Mouse (Mus musculus): ENCODE data around the gene Gab2. TPM values are rescaled to one million over a fixed set of nuclear protein-coding genes. Genes with fewer than 3 reads are reported as not detected.

Gab2 gene
- polyA plus RNA-seq, 1 experiment = 9.2 TPM

DNA sequence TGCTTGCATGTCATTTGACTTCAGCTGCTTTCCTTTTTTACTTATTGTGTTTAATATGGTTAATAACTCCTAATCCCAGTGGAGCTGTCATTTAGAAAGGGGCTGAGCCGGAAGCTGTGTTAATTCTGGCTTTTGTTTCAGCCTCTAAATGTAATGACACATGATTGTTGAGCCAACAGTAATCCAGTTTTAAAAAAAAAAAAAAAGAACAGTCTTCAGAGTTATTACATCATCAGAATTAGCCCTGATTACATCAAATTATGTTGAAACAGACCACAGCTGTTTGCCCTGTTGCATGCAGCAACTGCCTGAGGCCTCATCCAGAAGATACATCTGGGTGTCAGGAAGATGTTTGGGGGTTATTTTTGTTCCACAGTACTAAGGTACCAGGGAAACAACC, 6.4 kb upstream of the Gab2 start:
- H3K4me3 ChIP-seq (replicated peaks; ENCODE audit: control insufficient read depth, low read depth, low read length) = no peak overlapping the region
- 51% methylated on average over 1 of the region's 1 CpGs for WGBS
- no peak for TF ChIP-seq POLR2A (IDR thresholded peaks at IDR 0.05; ENCODE audit: borderline replicate concordance, control insufficient read depth, low read depth, low read length)
- no peak for TF ChIP-seq CTCF (IDR thresholded peaks at IDR 0.05; ENCODE audit: control insufficient read depth, insufficient read depth, low read length)
- no peak overlapping the region for H3K27ac ChIP-seq (ENCODE audit: control insufficient read depth, insufficient read depth, low read depth, low read length, poor library complexity)
- H3K4me1 ChIP-seq (ENCODE audit: control insufficient read depth, insufficient read depth, low read length) = no peaks in the 10 kb centered on the region; the same call in 1 of the 2 replicates

GRCm38 (mm10) chr7:97076977-97077376, 4.4 kb upstream of the Gab2 start:
- Histone ChIP-seq H3K4me3 (replicated peaks; ENCODE audit: control insufficient read depth, low read depth, low read length) (no peak overlapping the region), H3K27ac (ENCODE audit: control insufficient read depth, insufficient read depth, low read depth, low read length, poor library complexity) (no peak overlapping the region), H3K4me1 (ENCODE audit: control insufficient read depth, insufficient read depth, low read length) (no peaks in the 10 kb centered on the region; the same call in 1 of the 2 replicates)
- no peak for TF ChIP-seq POLR2A (IDR thresholded peaks at IDR 0.05; ENCODE audit: borderline replicate concordance, control insufficient read depth, low read depth, low read length)
- TF ChIP-seq CTCF (IDR thresholded peaks at IDR 0.05; ENCODE audit: control insufficient read depth, insufficient read depth, low read length) = no peak

- no peak overlapping the region for H3K27ac ChIP-seq (ENCODE audit: control insufficient read depth, insufficient read depth, low read depth, low read length, poor library complexity)
- H3K4me3 ChIP-seq (replicated peaks; ENCODE audit: control insufficient read depth, low read depth, low read length) = no peak overlapping the region
- 60% methylated on average over 4 of the region's 4 CpGs for WGBS
- TF ChIP-seq POLR2A (IDR thresholded peaks at IDR 0.05; ENCODE audit: borderline replicate concordance, control insufficient read depth, low read depth, low read length) (no peak), CTCF (IDR thresholded peaks at IDR 0.05; ENCODE audit: control insufficient read depth, insufficient read depth, low read length) (no peak; the same call in 1 of the 2 replicates)
- no peaks in the 10 kb centered on the region; the same call in 1 of the 2 replicates for H3K4me1 ChIP-seq (ENCODE audit: control insufficient read depth, insufficient read depth, low read length)
These were observed 2.7 kb upstream of the Gab2 start for GRCm38 (mm10) chr7:97078685-97079084.

DNA sequence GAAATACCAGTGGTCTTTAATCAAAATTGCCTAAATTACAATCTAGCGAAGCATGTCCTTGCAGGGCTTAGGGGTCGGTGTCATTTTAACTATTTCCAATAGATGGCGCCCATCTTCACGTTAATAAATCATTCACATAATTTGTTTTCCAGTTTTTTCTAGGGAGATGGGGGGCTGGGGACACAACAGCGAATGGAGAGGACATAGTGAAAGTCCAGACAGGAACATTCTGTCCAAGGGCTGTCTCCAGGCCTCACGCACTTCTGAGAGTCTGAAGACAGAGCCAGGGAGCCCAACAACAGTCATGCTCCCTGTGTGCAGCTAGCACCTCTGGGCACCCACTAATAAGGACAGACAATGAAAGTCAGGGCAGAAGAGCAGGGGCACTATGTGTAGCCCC, 2.2 kb upstream of the Gab2 start:
- TF ChIP-seq POLR2A (IDR thresholded peaks at IDR 0.05; ENCODE audit: borderline replicate concordance, control insufficient read depth, low read depth, low read length) (no peak), CTCF (IDR thresholded peaks at IDR 0.05; ENCODE audit: control insufficient read depth, insufficient read depth, low read length) (no peak)
- 8% methylated on average over 6 of the region's 6 CpGs for WGBS
- Histone ChIP-seq H3K4me1 (ENCODE audit: control insufficient read depth, insufficient read depth, low read length) (no peaks in the 10 kb centered on the region; the same call in 1 of the 2 replicates), H3K4me3 (replicated peaks; ENCODE audit: control insufficient read depth, low read depth, low read length) (no peak overlapping the region), H3K27ac (ENCODE audit: control insufficient read depth, insufficient read depth, low read depth, low read length, poor library complexity) (no peak overlapping the region)

DNA sequence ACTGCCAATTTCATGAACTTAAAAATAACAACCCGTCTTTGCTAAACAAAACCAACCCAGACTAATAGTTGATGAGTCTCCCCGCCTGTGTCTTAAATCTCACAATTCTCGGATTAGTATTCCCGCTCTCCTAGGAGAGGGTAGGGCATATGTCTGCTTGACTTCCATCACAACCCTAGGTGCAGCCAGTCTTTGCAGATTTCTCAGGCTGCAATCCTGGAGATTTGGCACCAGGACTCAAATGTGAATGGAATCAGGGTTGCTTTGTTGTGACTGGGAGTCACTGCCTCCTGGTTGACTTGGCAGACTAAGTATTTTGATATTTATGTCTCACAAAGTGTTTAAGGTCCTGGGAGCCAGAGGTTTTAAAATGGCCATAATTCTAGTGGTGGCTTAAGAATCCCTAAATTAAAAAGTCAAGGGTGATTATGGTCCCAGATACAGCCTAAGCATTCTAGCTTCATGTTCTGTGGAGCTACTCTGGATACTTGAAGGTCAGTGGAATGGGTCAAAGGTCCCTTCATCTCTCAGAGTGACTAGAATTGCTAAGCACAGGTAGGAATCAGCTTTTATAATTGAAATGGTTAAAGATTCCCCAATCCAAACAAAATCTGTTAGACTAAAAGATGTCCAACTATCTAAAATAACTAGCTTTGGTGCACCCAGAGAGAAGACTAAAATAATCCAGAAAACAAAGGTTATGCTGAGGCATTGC, 1.6 kb upstream of the Gab2 start:
- 71% methylated on average over 4 of the region's 4 CpGs for WGBS
- TF ChIP-seq POLR2A (IDR thresholded peaks at IDR 0.05; ENCODE audit: borderline replicate concordance, control insufficient read depth, low read depth, low read length) (no peak), CTCF (IDR thresholded peaks at IDR 0.05; ENCODE audit: control insufficient read depth, insufficient read depth, low read length) (no peak)
- no peak overlapping the region for H3K4me3 ChIP-seq (replicated peaks; ENCODE audit: control insufficient read depth, low read depth, low read length)
- H3K4me1 ChIP-seq (ENCODE audit: control insufficient read depth, insufficient read depth, low read length) = no peaks in the 10 kb centered on the region; the same call in 1 of the 2 replicates
- H3K27ac ChIP-seq (ENCODE audit: control insufficient read depth, insufficient read depth, low read depth, low read length, poor library complexity) = no peak overlapping the region

DNA sequence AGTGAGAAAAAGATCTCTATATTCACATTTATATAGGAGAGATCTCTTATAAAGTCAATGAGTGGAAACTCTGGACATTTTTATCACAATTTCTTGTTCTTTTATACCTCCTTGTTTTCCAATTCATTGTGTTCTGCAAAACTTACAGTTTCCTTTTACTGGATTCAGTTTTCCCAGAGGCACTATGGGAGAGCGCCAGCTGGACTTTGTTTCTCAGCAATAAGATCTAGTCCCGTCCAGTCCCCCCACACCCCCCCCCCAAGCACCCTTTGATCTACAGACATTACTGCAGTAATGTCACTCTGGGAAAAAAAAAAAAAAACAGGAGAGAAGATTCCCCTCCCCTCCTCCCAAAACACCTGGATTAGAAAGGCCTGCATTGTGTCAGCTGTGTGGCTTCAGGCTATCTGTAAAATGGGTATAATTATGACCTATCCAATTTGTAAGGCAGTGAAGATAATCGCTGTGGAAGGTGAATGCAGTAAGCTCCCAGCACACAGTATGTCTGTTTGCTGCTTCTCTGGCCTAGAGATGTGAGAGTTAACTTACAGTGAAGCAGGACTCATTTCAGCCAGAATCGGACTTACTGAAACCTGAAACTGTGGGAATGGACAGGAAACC, 655 bp upstream of the Gab2 start:
- 70% methylated on average over 4 of the region's 4 CpGs for WGBS
- TF ChIP-seq CTCF (IDR thresholded peaks at IDR 0.05; ENCODE audit: control insufficient read depth, insufficient read depth, low read length) (no peak), POLR2A (IDR thresholded peaks at IDR 0.05; ENCODE audit: borderline replicate concordance, control insufficient read depth, low read depth, low read length) (no peak)
- H3K4me1 ChIP-seq (ENCODE audit: control insufficient read depth, insufficient read depth, low read length) = no peaks in the 10 kb centered on the region; the same call in 1 of the 2 replicates
- H3K27ac ChIP-seq (ENCODE audit: control insufficient read depth, insufficient read depth, low read depth, low read length, poor library complexity) = peak overlapping the region; percentile 71; the same call in 1 of the 2 replicates
- peak overlapping the region; percentile 58 for H3K4me3 ChIP-seq (replicated peaks; ENCODE audit: control insufficient read depth, low read depth, low read length)

- H3K4me1 ChIP-seq (ENCODE audit: control insufficient read depth, insufficient read depth, low read length) = no peaks in the 10 kb centered on the region; the same call in 1 of the 2 replicates
- H3K27ac ChIP-seq (ENCODE audit: control insufficient read depth, insufficient read depth, low read depth, low read length, poor library complexity) = peak overlapping the region; percentile 92
- peak overlapping the region; percentile 78 for H3K4me3 ChIP-seq (replicated peaks; ENCODE audit: control insufficient read depth, low read depth, low read length)
- no peak for TF ChIP-seq CTCF (IDR thresholded peaks at IDR 0.05; ENCODE audit: control insufficient read depth, insufficient read depth, low read length)
- TF ChIP-seq POLR2A (IDR thresholded peaks at IDR 0.05; ENCODE audit: borderline replicate concordance, control insufficient read depth, low read depth, low read length) = no peak
- 2% methylated on average over 37 of the region's 38 CpGs for WGBS
These were observed 503 bp downstream of the Gab2 start for GRCm38 (mm10) chr7:97081959-97082218.

GRCm38 (mm10) chr7:97082219-97083101, 1.1 kb downstream of the Gab2 start:
- H3K4me1 ChIP-seq (ENCODE audit: control insufficient read depth, insufficient read depth, low read length) = no peaks in the 10 kb centered on the region; the same call in 1 of the 2 replicates
- peak overlapping the region; percentile 92 for H3K27ac ChIP-seq (ENCODE audit: control insufficient read depth, insufficient read depth, low read depth, low read length, poor library complexity)
- no peak for TF ChIP-seq POLR2A (IDR thresholded peaks at IDR 0.05; ENCODE audit: borderline replicate concordance, control insufficient read depth, low read depth, low read length)
- no peak for TF ChIP-seq CTCF (IDR thresholded peaks at IDR 0.05; ENCODE audit: control insufficient read depth, insufficient read depth, low read length)
- peak overlapping the region; percentile 78 for H3K4me3 ChIP-seq (replicated peaks; ENCODE audit: control insufficient read depth, low read depth, low read length)
- under 1% methylated on average over 38 of the region's 40 CpGs for WGBS

All from bone marrow, adult 2 months (tissue).